Comparison of ENCODE assay signal across 8 mouse cellular contexts in the genomic region with DNA sequence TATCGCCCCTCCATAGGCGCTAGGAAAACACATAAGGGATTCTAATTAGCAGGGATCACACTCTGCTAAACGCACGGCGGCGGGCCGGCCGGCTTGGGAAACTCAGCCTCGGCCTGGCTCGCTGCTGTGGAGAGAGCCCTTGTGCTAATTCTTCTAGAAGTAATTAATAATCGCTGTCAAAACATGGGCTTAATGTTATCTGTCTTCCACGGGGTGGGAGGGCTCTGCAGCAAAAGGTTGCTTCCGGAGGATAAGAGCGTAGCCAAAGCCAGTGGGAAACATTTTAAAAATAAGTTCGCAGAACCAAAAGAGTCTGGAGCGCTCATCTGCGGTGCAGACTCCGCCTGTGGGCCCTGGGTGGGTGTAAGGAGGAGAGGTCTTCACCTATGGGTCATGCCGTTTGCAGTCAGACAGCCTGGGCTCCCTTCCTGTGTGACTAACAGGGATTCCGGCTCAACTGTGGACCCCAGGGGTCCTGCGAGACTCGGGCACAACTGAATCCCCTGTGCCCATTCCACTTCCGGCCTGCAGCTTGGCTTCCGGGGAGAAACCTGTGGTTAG.
DNase-seq lines count a peak whose midpoint lies in the region; ATAC-seq and TF ChIP-seq lines count a peak whose summit lies in the region.

No protein-coding gene starts in this region.

- H3K27ac ChIP-seq in left cerebral cortex, adult 2 months: no peak overlapping the region
- H3K27ac ChIP-seq in stomach, postnatal 0 days (replicated peaks): no peak overlapping the region; the same call in 1 of the 2 replicates

- peak overlapping the region; percentile 13 for H3K4me3 ChIP-seq in left cerebral cortex, adult 2 months
- peak overlapping the region; percentile 1 for H3K4me3 ChIP-seq in stomach, postnatal 0 days (ENCODE audit: low read depth, low read length)

- intact Hi-C loops in left cerebral cortex, adult 2 months (cut with DNase I): no loop called here

- DNase-seq in left cerebral cortex, adult 2 months (ENCODE audit: extremely low spot score in 1 of 2, low spot score in 2 of 2): no peak
- no peak for DNase-seq in left cerebral cortex, adult 18-20 months (ENCODE audit: low spot score in 2 of 2)
- peak; percentile 44 for DNase-seq in c-Kit-positive CD71-positive TER-119-positive erythroid progenitor cells, embryonic 14.5 days (ENCODE audit: low spot score)
- DNase-seq in heart, adult 9 months (ENCODE audit: low spot score in 2 of 2): peak; percentile 22 to 28
- peak; percentile 15 for DNase-seq in kidney, adult 9 months
- peak; percentile 12 for DNase-seq in lung, postnatal 14 days
- DNase-seq in stomach, postnatal 0 days (ENCODE audit: low spot score): peak; percentile 36
- no peak for DNase-seq in Muller cell, postnatal 12 days (ENCODE audit: inconsistent ontology term)

- WGBS in stomach, postnatal 0 days: 15% methylated on average over 24 of the region's 24 CpGs

- ATAC-seq in stomach, postnatal 0 days (ENCODE audit: low FRiP score, low TSS enrichment): peak; percentile 75

- H3K36me3 ChIP-seq in stomach, postnatal 0 days (ENCODE audit: control insufficient read depth, insufficient read depth, low read length): no peaks in the 10 kb centered on the region

- H3K4me1 ChIP-seq in stomach, postnatal 0 days (replicated peaks; ENCODE audit: control insufficient read depth, insufficient read depth): no peaks in the 10 kb centered on the region

- no peak for TF ChIP-seq EP300 in stomach, postnatal 0 days (optimal IDR thresholded peaks at IDR 0.05)

- H3K9me3 ChIP-seq in stomach, postnatal 0 days (ENCODE audit: control insufficient read depth, low read length): no peaks in the 10 kb centered on the region

- 0 out of 2 replicates have a peak overlapping the region, but pooled peaks have one; percentile 0 for H3K9ac ChIP-seq in stomach, postnatal 0 days (ENCODE audit: low read length)

- no peak for TF ChIP-seq CTCF in left cerebral cortex, adult 2 months (IDR thresholded peaks at IDR 0.05)
- TF ChIP-seq CTCF in stomach, postnatal 0 days (IDR thresholded peaks at IDR 0.05; ENCODE audit: low read depth): no peak

- peak overlapping the region; percentile 29 for H3K4me2 ChIP-seq in stomach, postnatal 0 days (replicated peaks; ENCODE audit: low read depth)

- no peaks in the 10 kb centered on the region for H3K27me3 ChIP-seq in stomach, postnatal 0 days (ENCODE audit: control insufficient read depth, insufficient read depth, low read length)

Comparison
In these comparisons a context has a peak if more than half of its experiments do, and no peak if none do; other contexts are left out.
1. DNase-seq: peak in c-Kit-positive CD71-positive TER-119-positive erythroid progenitor cells, embryonic 14.5 days (single experiment), heart, adult 9 months (2 of 2), kidney, adult 9 months (single experiment), lung, postnatal 14 days (single experiment) and stomach, postnatal 0 days (single experiment); none in left cerebral cortex, adult 2 months (0 of 2), left cerebral cortex, adult 18-20 months (0 of 2) and Muller cell, postnatal 12 days (single experiment).